Mouse (Mus musculus) midbrain, embryonic 11.5 days (tissue): ENCODE results near the gene Opa3. TPM values are rescaled to one million over a fixed set of nuclear protein-coding genes. Genes with fewer than 3 reads are reported as not detected.

Experiments
- ATAC-seq: fragments of 200-750 bp; cut with Nextera tagmentation; 2 replicates; pipeline ENCODE4 v1.8.0; 2017; ENCODE audit warnings: moderate TSS enrichment, moderate library complexity; ENCODE audit not compliant: low FRiP score
- DNase-seq: peaks from one replicate; pipeline ENCODE4 v3.0.0; 2015; ENCODE audit warnings: low spot score; ENCODE audit errors: missing footprints
- H3K27ac ChIP-seq: fragments of 300-500 bp; sonication (generic); 2 replicates; pipeline ENCODE4 v1.5.1; 2014; ENCODE audit warnings: low read depth, low read length
- H3K27me3 ChIP-seq: fragments of 300-500 bp; sonication (generic); 2 replicates; pipeline ENCODE4 v1.6.1; 2014; ENCODE audit warnings: mild to moderate bottlenecking, low read length, moderate library complexity, mixed read lengths; ENCODE audit not compliant: control insufficient read depth, insufficient read depth
- H3K36me3 ChIP-seq: fragments of 300-500 bp; sonication (generic); 2 replicates; pipeline ENCODE4 v1.6.1; 2014; ENCODE audit warnings: mild to moderate bottlenecking, low read length, moderate library complexity, mixed read lengths; ENCODE audit not compliant: control insufficient read depth, insufficient read depth
- H3K4me1 ChIP-seq: fragments of 300-500 bp; sonication (generic); 2 replicates; pipeline ENCODE4 v1.6.1; 2014; ENCODE audit warnings: low read length; ENCODE audit not compliant: control insufficient read depth, insufficient read depth
- H3K4me2 ChIP-seq: fragments of 300-500 bp; sonication (generic); 2 replicates; pipeline ENCODE4 v1.6.1; 2014; ENCODE audit warnings: mild to moderate bottlenecking, moderate library complexity
- H3K4me3 ChIP-seq: fragments of 300-500 bp; sonication (generic); 2 replicates; pipeline ENCODE4 v1.5.1; 2014; ENCODE audit warnings: low read depth, low read length
- H3K9ac ChIP-seq: fragments of 300-500 bp; sonication (generic); 2 replicates; pipeline ENCODE4 v1.6.1; 2014; ENCODE audit warnings: low read length
- H3K9me3 ChIP-seq: fragments of 300-500 bp; sonication (generic); 2 replicates; pipeline ENCODE4 v1.6.1; 2016; ENCODE audit warnings: low read length; ENCODE audit not compliant: control insufficient read depth
- WGBS: fragments of 180-500 bp; shearing (Covaris S2); extraction: QIAGEN DNeasy Blood & Tissue Kit; methylation state at CpG from one replicate; pipeline ENCODE4 v1.1.7; 2014; 5-methylcytosine and 5-hydroxymethylcytosine counted together
- polyA plus RNA-seq: library from polyadenylated mRNA; unstranded; fragments of >200 nt; fragmentation: Nextera tagmentation; extraction: Ambion mirVana; gene quantifications from 2 replicates; pipeline ENCODE4 v1.2.1, GENCODE M21; 2014

Opa3 gene
- polyA plus RNA-seq, 1 experiment from 2014 or later, result 44.0 TPM

GRCm38 (mm10) chr7:19290969-19291596, 62.9 kb downstream of the Opa3 start:
- WGBS, result 1% methylated on average over 20 of the region's 20 CpGs
- Histone ChIP-seq H3K9ac (peak overlapping the region; percentile 36), H3K36me3 (peaks cover 3% of the 10 kb centered on the region), H3K27me3 (no peaks in the 10 kb centered on the region), H3K9me3 (no peaks in the 10 kb centered on the region), H3K4me1 (peaks cover 12% of the 10 kb centered on the region), H3K4me2 (peak overlapping the region; percentile 35), H3K27ac (peak overlapping the region; percentile 37; the same call in 1 of the 2 replicates), H3K4me3 (peak overlapping the region; percentile 8)
- peak; percentile 91 for DNase-seq
- ATAC-seq, result peak; percentile 62

GRCm38 (mm10) chr7:19295503-19296185, 67.5 kb downstream of the Opa3 start:
- H3K27me3 ChIP-seq, result no peaks in the 10 kb centered on the region
- ATAC-seq (peak; percentile 79), DNase-seq (peak; percentile 100)
- no peaks in the 10 kb centered on the region for H3K9me3 ChIP-seq
- peak overlapping the region; percentile 17; the same call in 1 of the 2 replicates for H3K4me3 ChIP-seq
- H3K4me2 ChIP-seq, result peak overlapping the region; percentile 43
- no peaks in the 10 kb centered on the region; the same call in 1 of the 2 replicates for H3K36me3 ChIP-seq
- H3K27ac ChIP-seq, result no peak overlapping the region
- H3K4me1 ChIP-seq, result peaks cover 10% of the 10 kb centered on the region
- 0 out of 2 replicates have a peak overlapping the region, but pooled peaks have one; percentile 16 for H3K9ac ChIP-seq
- 21% methylated on average over 20 of the region's 22 CpGs for WGBS

GRCm38 (mm10) chr7:19297034-19297433, 68.9 kb downstream of the Opa3 start:
- ATAC-seq (no peak), DNase-seq (peak; percentile 81)
- Histone ChIP-seq H3K9me3 (no peaks in the 10 kb centered on the region), H3K9ac (no peak overlapping the region), H3K36me3 (no peaks in the 10 kb centered on the region; the same call in 1 of the 2 replicates), H3K4me3 (no peak overlapping the region), H3K27ac (no peak overlapping the region), H3K4me1 (peaks cover 4% of the 10 kb centered on the region), H3K27me3 (peaks cover 6% of the 10 kb centered on the region; the same call in 1 of the 2 replicates), H3K4me2 (no peak overlapping the region)
- WGBS, result 87% methylated on average over 6 of the region's 6 CpGs

- Histone ChIP-seq H3K27me3 (peaks cover 13% of the 10 kb centered on the region; the same call in 1 of the 2 replicates), H3K4me1 (peaks cover 5% of the 10 kb centered on the region), H3K27ac (no peak overlapping the region), H3K4me3 (no peak overlapping the region), H3K9me3 (no peaks in the 10 kb centered on the region), H3K36me3 (no peaks in the 10 kb centered on the region; the same call in 1 of the 2 replicates), H3K4me2 (no peak overlapping the region), H3K9ac (no peak overlapping the region)
- ATAC-seq (no peak), DNase-seq (no peak)
- whole genome bisulfite sequencing, result 94% methylated on average over 5 of the region's 5 CpGs
Observed at GRCm38 (mm10) chr7:19297794-19298193, 69.7 kb downstream of the Opa3 start.

GRCm38 (mm10) chr7:19299194-19299593, 71.1 kb downstream of the Opa3 start:
- peak; percentile 90 for DNase-seq
- Histone ChIP-seq H3K9me3 (no peaks in the 10 kb centered on the region), H3K36me3 (no peaks in the 10 kb centered on the region; the same call in 1 of the 2 replicates), H3K27me3 (peaks cover 24% of the 10 kb centered on the region), H3K4me2 (no peak overlapping the region), H3K27ac (no peak overlapping the region), H3K4me1 (peaks cover 5% of the 10 kb centered on the region), H3K9ac (no peak overlapping the region), H3K4me3 (no peak overlapping the region)
- 23% methylated on average over 3 of the region's 3 CpGs for WGBS
- ATAC-seq, result no peak

GRCm38 (mm10) chr7:19300501-19301421, 72.6 kb downstream of the Opa3 start:
- no peaks in the 10 kb centered on the region; the same call in 1 of the 2 replicates for H3K36me3 ChIP-seq
- H3K9me3 ChIP-seq, result no peaks in the 10 kb centered on the region
- H3K27me3 ChIP-seq, result peaks cover 40% of the 10 kb centered on the region
- H3K27ac ChIP-seq, result no peak overlapping the region
- under 1% methylated on average over 29 of the region's 29 CpGs for WGBS
- ATAC-seq (peak; percentile 79), DNase-seq (peak; percentile 98)
- peak overlapping the region; percentile 32 for H3K4me3 ChIP-seq
- 0 out of 2 replicates have a peak overlapping the region, but pooled peaks have one; percentile 0 for H3K9ac ChIP-seq
- H3K4me1 ChIP-seq, result peaks cover 12% of the 10 kb centered on the region
- peak overlapping the region; percentile 34 for H3K4me2 ChIP-seq

- peak overlapping the region; percentile 15 for H3K4me3 ChIP-seq
- H3K27me3 ChIP-seq, result peaks cover 49% of the 10 kb centered on the region
- no peaks in the 10 kb centered on the region for H3K9me3 ChIP-seq
- ATAC-seq (no peak), DNase-seq (peak; percentile 89)
- no peaks in the 10 kb centered on the region for H3K36me3 ChIP-seq
- H3K4me1 ChIP-seq, result peaks cover 12% of the 10 kb centered on the region
- H3K27ac ChIP-seq, result no peak overlapping the region
- 8% methylated on average over 16 of the region's 16 CpGs for WGBS
- H3K4me2 ChIP-seq, result peak overlapping the region; percentile 34
- peak overlapping the region; percentile 34; the same call in 1 of the 2 replicates for H3K9ac ChIP-seq
Observed at GRCm38 (mm10) chr7:19301461-19302263, 73.5 kb downstream of the Opa3 start.
